Mouse (Mus musculus) skeletal muscle tissue, adult 2 months (tissue): ENCODE results near the gene Soga1.

Experiments
- DNase-seq: peaks from one replicate; pipeline ENCODE4 v3.0.0-alpha.2; 2012; ENCODE audit warnings: low read depth, low spot score

Soga1 gene

GRCm38 (mm10) chr2:157063241-157063700 lies 15.8 kb downstream of the Soga1 start:
- DNase-seq, result peak; percentile 60

- no peak for DNase-seq
Measured at GRCm38 (mm10) chr2:157060557-157061305, 18.3 kb downstream of the Soga1 start.

- no peak for DNase-seq
Measured at GRCm38 (mm10) chr2:157060037-157060436, 19.0 kb downstream of the Soga1 start.

GRCm38 (mm10) chr2:157059166-157059565 lies 19.9 kb downstream of the Soga1 start:
- DNase-seq, result no peak

GRCm38 (mm10) chr2:157058342-157058998 lies 20.6 kb downstream of the Soga1 start:
- no peak for DNase-seq

- DNase-seq, result no peak
Measured at GRCm38 (mm10) chr2:157057758-157058157, 21.3 kb downstream of the Soga1 start.

GRCm38 (mm10) chr2:157057186-157057585 lies 21.9 kb downstream of the Soga1 start:
- no peak for DNase-seq

- no peak for DNase-seq
Measured at GRCm38 (mm10) chr2:157055721-157056120, 23.3 kb downstream of the Soga1 start.

GRCm38 (mm10) chr2:157054816-157055215 lies 24.2 kb downstream of the Soga1 start:
- no peak for DNase-seq

- no peak for DNase-seq
Measured at GRCm38 (mm10) chr2:157054297-157054696, 24.8 kb downstream of the Soga1 start.

- no peak for DNase-seq
Measured at GRCm38 (mm10) chr2:157053787-157054186, 25.3 kb downstream of the Soga1 start.

- no peak for DNase-seq
Measured at GRCm38 (mm10) chr2:157053124-157053523, 25.9 kb downstream of the Soga1 start.

GRCm38 (mm10) chr2:157052448-157052847 lies 26.6 kb downstream of the Soga1 start:
- DNase-seq, result no peak

- no peak for DNase-seq
Measured at GRCm38 (mm10) chr2:157049831-157050243, 29.2 kb downstream of the Soga1 start.

- no peak for DNase-seq
Measured at GRCm38 (mm10) chr2:157048395-157049181, 30.5 kb downstream of the Soga1 start.

GRCm38 (mm10) chr2:157046956-157047355 lies 32.1 kb downstream of the Soga1 start:
- DNase-seq, result no peak

GRCm38 (mm10) chr2:157045932-157046331 lies 33.1 kb downstream of the Soga1 start:
- no peak for DNase-seq

GRCm38 (mm10) chr2:157043987-157044386 lies 35.1 kb downstream of the Soga1 start:
- no peak for DNase-seq

GRCm38 (mm10) chr2:157043556-157043955 lies 35.5 kb downstream of the Soga1 start:
- no peak for DNase-seq

- no peak for DNase-seq
Measured at GRCm38 (mm10) chr2:157041421-157041820, 37.6 kb downstream of the Soga1 start.

GRCm38 (mm10) chr2:157040649-157041046 lies 38.4 kb downstream of the Soga1 start:
- no peak for DNase-seq
